Mouse (Mus musculus) heart, postnatal 0 days (tissue): ENCODE results near the gene Mapk14. TPM values are rescaled to one million over a fixed set of nuclear protein-coding genes. Genes with fewer than 3 reads are reported as not detected.

Source experiments
- ATAC-seq: fragments of 200-750 bp; cut with Nextera tagmentation; 2 replicates; pipeline ENCODE4 v1.8.0; 2017; ENCODE audit warnings: low read depth, moderate number of reproducible peaks, moderate library complexity; ENCODE audit not compliant: insufficient read depth
- DNase-seq: peaks from one replicate; pipeline ENCODE4 v3.0.0-alpha.2; 2016; ENCODE audit warnings: low spot score
- H3K27ac ChIP-seq: fragments of 300-500 bp; sonication (generic); 2 replicates; pipeline ENCODE4 v1.5.1; 2014; ENCODE audit warnings: low read depth, mild to moderate bottlenecking
- H3K27me3 ChIP-seq: fragments of 300-500 bp; sonication (generic); 2 replicates; pipeline ENCODE4 v1.6.1; 2014; ENCODE audit warnings: low read length, mixed read lengths; ENCODE audit not compliant: control insufficient read depth, insufficient read depth
- H3K36me3 ChIP-seq: fragments of 300-500 bp; sonication (generic); replicated peaks from 2 replicates; pipeline ENCODE4 v1.6.1; 2014; ENCODE audit warnings: low read length, mixed read lengths; ENCODE audit not compliant: control insufficient read depth, insufficient read depth
- H3K4me1 ChIP-seq: fragments of 300-500 bp; sonication (generic); 2 replicates; pipeline ENCODE4 v1.6.1; 2014; ENCODE audit warnings: antibody characterized with exemption; ENCODE audit not compliant: control insufficient read depth, insufficient read depth
- H3K4me2 ChIP-seq: fragments of 300-500 bp; sonication (generic); 2 replicates; pipeline ENCODE4 v1.6.1; 2014; ENCODE audit warnings: low read depth, mild to moderate bottlenecking, low read length, moderate library complexity
- H3K4me3 ChIP-seq: fragments of 300-500 bp; sonication (generic); 2 replicates; pipeline ENCODE4 v1.5.1; 2014; ENCODE audit warnings: low read depth, low read length
- H3K9ac ChIP-seq: fragments of 300-500 bp; sonication (generic); replicated peaks from 2 replicates; pipeline ENCODE4 v1.6.1; 2014; ENCODE audit warnings: low read depth, low read length, mixed read lengths
- H3K9me3 ChIP-seq: fragments of 300-500 bp; sonication (generic); replicated peaks from 2 replicates; pipeline ENCODE4 v1.6.1; 2016; ENCODE audit warnings: low read length; ENCODE audit not compliant: control insufficient read depth
- CTCF ChIP-seq: IDR thresholded peaks from 2 replicates; pipeline ENCODE4 v1.5.1; 2016; ENCODE audit warnings: antibody characterized with exemption, control low read depth, low read depth
- EP300 ChIP-seq: IDR thresholded peaks from 2 replicates; pipeline ENCODE4 v1.6.1; 2016; ENCODE audit warnings: antibody characterized with exemption, low read depth
- WGBS: fragments of 180-500 bp; shearing (Covaris S2); extraction: QIAGEN DNeasy Blood & Tissue Kit; methylation state at CpG from one replicate; pipeline ENCODE4 v1.1.7; 2014; 5-methylcytosine and 5-hydroxymethylcytosine counted together
- polyA plus RNA-seq: library from polyadenylated mRNA; unstranded; fragments of >200 nt; fragmentation: Nextera tagmentation; extraction: Ambion mirVana; gene quantifications from 2 replicates; pipeline ENCODE4 v1.2.1, GENCODE M21; 2015
- total RNA-seq: library from RNA; depleted of rRNA; stranded (reverse); fragments of >200 nt; gene quantifications from 2 replicates; pipeline ENCODE4 v1.2.3, GENCODE M21; 2014; ENCODE audit warnings: low replicate concordance

The Mapk14 gene
- total and polyA plus RNA-seq, 2 experiments from 2014 or later: 19.4 to 47.7 TPM

- H3K27ac ChIP-seq: no peak overlapping the region
- H3K9ac ChIP-seq: no peak overlapping the region
- no peak overlapping the region for H3K4me2 ChIP-seq
- H3K4me1 ChIP-seq: peaks cover 37% of the 10 kb centered on the region
- H3K27me3 ChIP-seq: no peaks in the 10 kb centered on the region
- no peak for ATAC-seq
- peaks cover 9% of the 10 kb centered on the region for H3K36me3 ChIP-seq
- no peak for DNase-seq
- TF ChIP-seq EP300 (no peak), CTCF (no peak)
- no peak overlapping the region for H3K4me3 ChIP-seq
- 81% methylated on average over 3 of the region's 3 CpGs for WGBS
- H3K9me3 ChIP-seq: no peaks in the 10 kb centered on the region
Measured at GRCm38 (mm10) chr17:28707136-28707627, 16.1 kb downstream of the Mapk14 start.

GRCm38 (mm10) chr17:28707816-28708215 is 16.7 kb downstream of the Mapk14 start:
- H3K4me1 ChIP-seq: peaks cover 37% of the 10 kb centered on the region
- 85% methylated on average over 2 of the region's 2 CpGs for WGBS
- no peak for ATAC-seq
- peaks cover 9% of the 10 kb centered on the region for H3K36me3 ChIP-seq
- H3K9ac ChIP-seq: no peak overlapping the region
- no peak overlapping the region for H3K27ac ChIP-seq
- H3K27me3 ChIP-seq: no peaks in the 10 kb centered on the region
- no peaks in the 10 kb centered on the region for H3K9me3 ChIP-seq
- no peak for TF ChIP-seq CTCF
- no peak for TF ChIP-seq EP300
- no peak overlapping the region for H3K4me2 ChIP-seq
- no peak overlapping the region for H3K4me3 ChIP-seq
- no peak for DNase-seq

GRCm38 (mm10) chr17:28708989-28709388 is 17.9 kb downstream of the Mapk14 start:
- peaks cover 12% of the 10 kb centered on the region for H3K36me3 ChIP-seq
- H3K27me3 ChIP-seq: no peaks in the 10 kb centered on the region
- WGBS: 52% methylated on average over 2 of the region's 2 CpGs
- no peak overlapping the region for H3K4me3 ChIP-seq
- ATAC-seq (no peak), DNase-seq (no peak)
- no peak overlapping the region for H3K9ac ChIP-seq
- TF ChIP-seq EP300: no peak
- TF ChIP-seq CTCF: no peak
- peaks cover 35% of the 10 kb centered on the region for H3K4me1 ChIP-seq
- no peaks in the 10 kb centered on the region for H3K9me3 ChIP-seq
- H3K4me2 ChIP-seq: no peak overlapping the region
- H3K27ac ChIP-seq: no peak overlapping the region

DNA sequence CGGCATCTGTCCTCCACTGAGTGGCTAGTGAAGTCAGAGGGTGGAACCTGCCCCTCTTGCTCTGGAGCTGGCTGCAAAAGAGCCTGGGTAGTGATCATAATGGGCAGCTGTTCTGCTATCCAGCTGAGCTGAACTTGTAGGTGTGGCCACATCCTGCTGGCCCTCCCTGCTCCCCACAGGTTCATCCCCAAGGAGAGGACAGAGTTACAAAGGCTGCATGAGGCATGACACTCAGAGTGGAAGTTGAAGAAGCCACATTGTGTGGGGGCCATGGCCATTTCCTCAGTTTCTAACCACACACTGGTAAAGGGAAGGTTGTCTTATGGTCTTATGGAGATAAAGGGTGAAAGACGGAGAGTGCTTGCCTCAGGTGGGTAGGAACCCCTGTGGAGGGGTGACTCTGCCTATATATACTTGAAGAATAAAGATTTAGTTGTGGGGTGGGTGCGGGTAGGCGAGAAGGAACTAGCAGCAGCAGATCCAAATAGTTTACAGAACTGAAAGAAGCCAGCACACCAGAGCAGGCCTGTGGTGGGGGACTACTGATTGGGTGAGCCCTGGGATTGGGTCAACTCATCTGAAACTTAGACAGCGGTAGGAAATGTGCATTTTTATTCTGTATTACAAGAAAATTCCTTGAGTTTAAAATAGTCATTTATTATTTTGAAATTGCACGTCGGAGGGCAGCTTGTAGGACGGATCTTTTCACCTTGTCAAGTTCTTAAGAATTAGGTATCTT is 18.6 kb downstream of the Mapk14 start:
- no peak for ATAC-seq
- H3K4me1 ChIP-seq: peaks cover 35% of the 10 kb centered on the region
- DNase-seq: no peak
- H3K36me3 ChIP-seq: peaks cover 19% of the 10 kb centered on the region
- H3K4me2 ChIP-seq: no peak overlapping the region
- no peaks in the 10 kb centered on the region for H3K9me3 ChIP-seq
- TF ChIP-seq CTCF (no peak), EP300 (no peak)
- WGBS: 83% methylated on average over 8 of the region's 8 CpGs
- H3K27me3 ChIP-seq: no peaks in the 10 kb centered on the region
- no peak overlapping the region for H3K4me3 ChIP-seq
- H3K27ac ChIP-seq: no peak overlapping the region
- no peak overlapping the region for H3K9ac ChIP-seq

- DNase-seq (no peak), ATAC-seq (no peak)
- H3K4me3 ChIP-seq: no peak overlapping the region
- H3K4me2 ChIP-seq: no peak overlapping the region
- 86% methylated on average over 8 of the region's 8 CpGs for WGBS
- H3K4me1 ChIP-seq: peaks cover 35% of the 10 kb centered on the region
- no peak overlapping the region for H3K27ac ChIP-seq
- H3K27me3 ChIP-seq: no peaks in the 10 kb centered on the region
- H3K9ac ChIP-seq: no peak overlapping the region
- H3K9me3 ChIP-seq: no peaks in the 10 kb centered on the region
- TF ChIP-seq EP300: no peak
- no peak for TF ChIP-seq CTCF
- H3K36me3 ChIP-seq: peaks cover 22% of the 10 kb centered on the region
Measured at GRCm38 (mm10) chr17:28710291-28710688, 19.2 kb downstream of the Mapk14 start.

GRCm38 (mm10) chr17:28711237-28711636 is 20.1 kb downstream of the Mapk14 start:
- 86% methylated on average over 6 of the region's 6 CpGs for WGBS
- H3K9ac ChIP-seq: no peak overlapping the region

More at GRCm38 (mm10) chr17:28711237-28711636, 20.1 kb downstream of the Mapk14 start:
- H3K4me2 ChIP-seq: no peak overlapping the region
- H3K36me3 ChIP-seq: peaks cover 26% of the 10 kb centered on the region
- no peak overlapping the region for H3K4me3 ChIP-seq
- TF ChIP-seq CTCF (no peak), EP300 (no peak)
- H3K27ac ChIP-seq: no peak overlapping the region
- peaks cover 35% of the 10 kb centered on the region for H3K4me1 ChIP-seq
- no peak for ATAC-seq
- H3K9me3 ChIP-seq: no peaks in the 10 kb centered on the region
- DNase-seq: no peak
- no peaks in the 10 kb centered on the region for H3K27me3 ChIP-seq
